Mouse (Mus musculus): Measurements from ENCODE around the gene Tnfrsf18.

Tnfrsf18 gene

GRCm38 (mm10) chr4:156076911-156077382, 51.0 kb downstream of the Tnfrsf18 start:
- no peak for DNase-seq (ENCODE audit: low read depth, low spot score)

GRCm38 (mm10) chr4:156077499-156078301, 51.7 kb downstream of the Tnfrsf18 start:
- DNase-seq (ENCODE audit: low read depth, low spot score), result no peak
